Mouse (Mus musculus): ENCODE measurements around the gene Aggf1. TPM values are rescaled to one million over a fixed set of nuclear protein-coding genes. Genes with fewer than 3 reads are reported as not detected.

The Aggf1 gene
- polyA plus RNA-seq, 1 experiment, result not detected

- WGBS, result 78% methylated on average over 8 of the region's 8 CpGs
- H3K4me3 ChIP-seq (ENCODE audit: insufficient read depth, low read depth, low read length), result no peak overlapping the region
- TF ChIP-seq CTCF (IDR thresholded peaks at IDR 0.05; ENCODE audit: insufficient read depth, low read depth, low read length) (no peak), POLR2A (IDR thresholded peaks at IDR 0.05; ENCODE audit: insufficient read depth, low read depth, low read length) (no peak)
- 0 out of 2 replicates have a peak, but pooled peaks cover 2% of the 10 kb centered on the region for H3K4me1 ChIP-seq (ENCODE audit: control insufficient read depth, insufficient read depth, low read length)
- H3K27ac ChIP-seq (ENCODE audit: insufficient read depth, low read depth, low read length), result no peak overlapping the region
Measured at GRCm38 (mm10) chr13:95307100-95307655, 68.0 kb downstream of the Aggf1 start.

GRCm38 (mm10) chr13:95306596-95306995, 68.6 kb downstream of the Aggf1 start:
- no peak overlapping the region for H3K27ac ChIP-seq (ENCODE audit: insufficient read depth, low read depth, low read length)
- H3K4me1 ChIP-seq (ENCODE audit: control insufficient read depth, insufficient read depth, low read length), result no peaks in the 10 kb centered on the region
- H3K4me3 ChIP-seq (ENCODE audit: insufficient read depth, low read depth, low read length), result no peak overlapping the region
- 77% methylated on average over 4 of the region's 4 CpGs for WGBS
- TF ChIP-seq POLR2A (IDR thresholded peaks at IDR 0.05; ENCODE audit: insufficient read depth, low read depth, low read length) (no peak), CTCF (IDR thresholded peaks at IDR 0.05; ENCODE audit: insufficient read depth, low read depth, low read length) (no peak)

Other genes with a start within 250 kb of the Aggf1 start
- gene Pde8b, start 125.0 kb downstream of the Aggf1 start, polyA plus RNA-seq (2012; ENCODE audit: insufficient read depth, insufficient read length, low replicate concordance, missing spikeins), result not detected in 2 replicates
- gene Zbed3, start 51.7 kb downstream of the Aggf1 start, polyA plus RNA-seq (2012; ENCODE audit: insufficient read depth, insufficient read length, low replicate concordance, missing spikeins), result not detected in 2 replicates
- gene Crhbp, start 69.6 kb upstream of the Aggf1 start, polyA plus RNA-seq (2012; ENCODE audit: insufficient read depth, insufficient read length, low replicate concordance, missing spikeins), result not detected in 2 replicates
- gene S100z, start 103.4 kb upstream of the Aggf1 start, polyA plus RNA-seq (2012; ENCODE audit: insufficient read depth, insufficient read length, low replicate concordance, missing spikeins), result not detected in 2 replicates
- gene F2rl1, start 149.9 kb upstream of the Aggf1 start, polyA plus RNA-seq (2012; ENCODE audit: insufficient read depth, insufficient read length, low replicate concordance, missing spikeins), result not detected in 2 replicates
- not detected in 2 replicates for gene F2r, start 243.1 kb upstream of the Aggf1 start, polyA plus RNA-seq (2012; ENCODE audit: insufficient read depth, insufficient read length, low replicate concordance, missing spikeins)

Measured in olfactory bulb, adult 2 months (tissue).